Mouse (Mus musculus): Measurements from ENCODE around the gene Gabbr1. TPM values are rescaled to one million over a fixed set of nuclear protein-coding genes. Genes with fewer than 3 reads are reported as not detected.

Gabbr1 gene
- polyA plus RNA-seq, 1 experiment from 2014 or later, result 56.2 TPM

DNA sequence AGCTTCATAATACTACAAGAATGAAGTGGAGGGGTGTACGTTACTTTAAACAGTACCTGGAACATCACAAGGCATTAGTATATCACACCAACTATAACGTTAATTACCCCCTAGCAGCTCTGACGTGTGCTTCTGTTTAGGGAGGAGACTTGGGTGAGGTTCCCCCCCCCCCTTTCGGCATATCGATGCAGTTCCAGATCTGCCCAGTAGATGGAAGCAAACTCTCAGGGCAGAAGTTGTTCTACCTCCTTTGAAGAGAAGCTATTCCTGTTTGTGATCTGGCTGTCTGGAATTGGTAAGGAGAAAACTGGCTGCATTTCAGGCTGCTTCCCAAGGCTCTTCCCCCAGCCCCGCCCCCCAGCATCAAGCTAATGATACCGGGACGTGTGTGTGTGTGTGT, 37.6 kb downstream of the Gabbr1 start:
- peak; percentile 48 for ATAC-seq (ENCODE audit: low read depth)
- Histone ChIP-seq H3K9me3 (no peaks in the 10 kb centered on the region), H3K4me3 (no peak overlapping the region), H3K27ac (replicated peaks) (no peak overlapping the region), H3K4me1 (replicated peaks) (peaks cover 17% of the 10 kb centered on the region), H3K27me3 (no peaks in the 10 kb centered on the region), H3K4me2 (no peak overlapping the region), H3K36me3 (no peaks in the 10 kb centered on the region), H3K9ac (no peak overlapping the region)
- WGBS, result 5% methylated on average over 8 of the region's 8 CpGs

DNA sequence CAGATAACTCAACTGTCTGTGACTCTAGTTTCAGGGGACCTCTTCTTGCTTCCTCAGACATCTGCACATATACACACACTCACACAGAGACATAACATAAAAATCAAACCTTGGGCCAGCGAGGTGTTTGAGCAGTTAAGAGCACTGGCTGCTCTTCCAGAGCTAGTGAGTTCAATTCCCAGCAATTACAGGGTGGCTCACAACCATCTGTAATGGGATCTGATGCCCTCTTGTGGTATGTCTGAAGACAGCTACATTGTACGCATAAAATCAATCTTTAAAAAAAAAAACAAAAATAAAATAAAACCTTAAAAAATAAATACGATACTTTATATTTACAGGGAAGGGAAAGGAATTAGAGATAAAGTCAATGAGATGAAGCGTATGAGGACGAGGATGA, 38.9 kb downstream of the Gabbr1 start:
- no peaks in the 10 kb centered on the region for H3K36me3 ChIP-seq
- no peak overlapping the region for H3K4me3 ChIP-seq
- WGBS, result 69% methylated on average over 5 of the region's 5 CpGs
- no peaks in the 10 kb centered on the region for H3K9me3 ChIP-seq
- peaks cover 6% of the 10 kb centered on the region for H3K4me1 ChIP-seq (replicated peaks)
- no peak overlapping the region for H3K27ac ChIP-seq (replicated peaks)
- ATAC-seq (ENCODE audit: low read depth), result no peak
- no peak overlapping the region for H3K4me2 ChIP-seq
- H3K27me3 ChIP-seq, result no peaks in the 10 kb centered on the region
- no peak overlapping the region for H3K9ac ChIP-seq

DNA sequence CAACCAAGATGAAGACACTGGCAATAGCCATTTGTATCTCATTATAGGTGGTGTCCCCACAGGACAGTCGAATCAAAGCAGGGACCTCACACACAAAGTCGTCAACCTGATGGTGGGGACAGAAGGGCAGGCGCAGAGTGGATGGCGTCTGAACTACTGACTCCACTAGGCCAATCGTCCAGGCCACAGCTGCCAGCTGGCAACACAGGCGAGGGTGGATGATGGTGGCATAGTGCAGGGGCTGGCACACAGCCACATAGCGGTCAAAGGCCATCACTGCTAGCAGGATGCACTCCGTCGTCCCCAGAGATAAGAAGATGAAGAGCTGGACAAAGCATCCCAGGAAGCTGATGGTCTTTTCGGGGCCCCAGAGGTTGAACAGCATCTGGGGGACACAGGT, 39.8 kb downstream of the Gabbr1 start:
- no peaks in the 10 kb centered on the region for H3K4me1 ChIP-seq (replicated peaks)
- no peak overlapping the region for H3K4me2 ChIP-seq
- H3K9ac ChIP-seq, result no peak overlapping the region
- WGBS, result 82% methylated on average over 10 of the region's 10 CpGs
- H3K9me3 ChIP-seq, result no peaks in the 10 kb centered on the region
- H3K27me3 ChIP-seq, result no peaks in the 10 kb centered on the region
- H3K36me3 ChIP-seq, result no peaks in the 10 kb centered on the region
- H3K27ac ChIP-seq (replicated peaks), result no peak overlapping the region
- ATAC-seq (ENCODE audit: low read depth), result no peak
- H3K4me3 ChIP-seq, result no peak overlapping the region

DNA sequence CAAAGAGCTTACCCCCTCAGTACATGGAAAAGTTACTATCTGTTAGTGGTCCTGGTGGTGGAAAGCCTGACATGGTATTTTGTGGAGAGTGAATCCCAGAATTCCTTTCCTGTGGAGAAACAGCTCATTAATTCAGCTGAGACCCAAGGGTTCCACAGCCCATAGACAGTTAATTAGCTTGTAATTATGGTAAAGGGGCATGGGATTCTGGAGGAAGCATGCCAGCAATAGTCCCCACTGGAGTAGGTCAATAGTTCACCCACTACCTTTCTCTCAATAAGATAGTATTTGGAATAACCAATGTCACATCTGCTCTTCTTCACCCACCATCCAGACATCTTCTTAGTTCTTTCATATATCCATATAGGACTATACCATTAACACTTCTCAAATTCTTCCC, 42.6 kb downstream of the Gabbr1 start, which contains the start of gene Olfr90:
Olfr90 (minus strand) TSS at position 101 of the 400 bp plus-strand sequence.
- no peak for ATAC-seq (ENCODE audit: low read depth)
- Histone ChIP-seq H3K4me1 (replicated peaks) (no peaks in the 10 kb centered on the region), H3K9ac (no peak within 1 kb of the TSS), H3K27me3 (no peaks in the 10 kb centered on the region), H3K27ac (replicated peaks) (no peak within 1 kb of the TSS), H3K4me2 (no peak within 1 kb of the TSS), H3K36me3 (no peaks in the 10 kb centered on the region), H3K9me3 (no peaks in the 10 kb centered on the region), H3K4me3 (no peak within 1 kb of the TSS)

DNA sequence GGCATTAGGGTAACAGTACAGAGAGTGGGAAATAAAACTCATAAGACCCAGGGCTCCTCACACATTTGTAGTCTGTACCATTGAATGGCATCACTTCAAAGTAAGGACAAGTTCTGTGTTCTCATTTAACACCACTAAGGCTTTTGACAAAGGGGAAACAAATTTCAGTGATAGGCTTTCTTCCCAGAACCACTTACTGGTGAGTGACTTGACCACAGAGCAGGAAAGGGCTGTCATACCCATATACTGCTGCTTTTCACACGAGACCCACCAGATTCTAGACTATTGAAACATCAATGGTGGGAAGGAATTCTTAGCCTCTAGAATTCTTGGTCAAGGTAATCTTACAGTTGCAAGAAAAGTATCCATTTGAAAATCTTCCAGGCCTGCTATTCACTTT, 46.4 kb downstream of the Gabbr1 start:
- no peak overlapping the region for H3K27ac ChIP-seq (replicated peaks)
- H3K4me3 ChIP-seq, result no peak overlapping the region
- WGBS, result 84% methylated on average over 1 of the region's 1 CpGs

DNA sequence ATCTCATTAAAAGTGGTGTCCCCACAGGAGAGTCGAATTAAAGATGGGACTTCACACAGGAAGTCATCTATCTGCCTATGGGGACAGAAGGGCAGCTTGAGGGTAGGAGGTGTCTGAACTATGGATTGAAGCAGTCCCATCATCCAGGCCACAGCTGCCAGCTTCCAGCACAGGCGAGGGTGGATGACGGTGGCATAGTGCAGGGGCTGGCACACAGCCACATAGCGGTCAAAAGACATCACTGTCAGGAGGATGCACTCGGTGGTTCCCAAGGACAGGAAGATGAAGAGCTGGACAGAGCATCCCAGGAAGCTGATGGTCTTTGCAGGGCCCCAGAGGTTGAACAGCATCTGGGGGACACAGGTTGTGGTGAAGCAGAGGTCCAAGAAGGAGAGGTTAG, 47.5 kb downstream of the Gabbr1 start:
- Histone ChIP-seq H3K4me1 (replicated peaks) (no peaks in the 10 kb centered on the region), H3K4me2 (no peak overlapping the region), H3K36me3 (no peaks in the 10 kb centered on the region), H3K27ac (replicated peaks) (no peak overlapping the region), H3K9ac (no peak overlapping the region), H3K27me3 (no peaks in the 10 kb centered on the region), H3K4me3 (no peak overlapping the region), H3K9me3 (no peaks in the 10 kb centered on the region)
- no peak for ATAC-seq (ENCODE audit: low read depth)
- WGBS, result 85% methylated on average over 5 of the region's 5 CpGs

More for the DNA sequence above, 46.4 kb downstream of the Gabbr1 start:
- no peaks in the 10 kb centered on the region for H3K36me3 ChIP-seq
- no peak overlapping the region for H3K4me2 ChIP-seq
- H3K9me3 ChIP-seq, result no peaks in the 10 kb centered on the region
- ATAC-seq (ENCODE audit: low read depth), result no peak
- H3K4me1 ChIP-seq (replicated peaks), result no peaks in the 10 kb centered on the region
- no peak overlapping the region for H3K9ac ChIP-seq
- H3K27me3 ChIP-seq, result no peaks in the 10 kb centered on the region

DNA sequence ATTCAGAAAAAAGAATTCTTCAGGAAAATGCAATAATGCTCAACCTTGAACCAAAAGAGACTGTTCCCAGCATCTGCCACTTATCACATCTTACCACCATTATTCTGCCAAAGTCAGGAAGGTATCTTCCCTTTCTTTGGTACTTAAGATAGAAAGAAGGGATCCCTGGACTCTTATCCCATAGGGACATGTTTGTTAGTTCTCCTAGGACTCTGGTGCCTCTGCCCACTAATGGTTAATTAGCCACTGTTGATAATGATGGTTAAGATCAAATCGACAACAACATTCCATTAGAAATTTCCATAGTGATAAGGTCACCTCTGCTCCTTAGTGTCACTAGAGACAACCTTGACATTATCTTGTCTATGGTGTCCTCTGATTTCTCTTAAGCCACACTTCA, 52.4 kb downstream of the Gabbr1 start, which contains the start of gene Olfr91:
Olfr91 (minus strand) TSS at position 101 of the 400 bp plus-strand sequence.
- ATAC-seq (ENCODE audit: low read depth), result no peak
- no peaks in the 10 kb centered on the region for H3K36me3 ChIP-seq
- no peak within 1 kb of the TSS for H3K27ac ChIP-seq (replicated peaks)
- H3K9me3 ChIP-seq, result no peaks in the 10 kb centered on the region
- H3K4me1 ChIP-seq (replicated peaks), result no peaks in the 10 kb centered on the region
- H3K27me3 ChIP-seq, result no peaks in the 10 kb centered on the region
- H3K4me3 ChIP-seq, result no peak within 1 kb of the TSS
- WGBS, result 97% methylated on average over 1 of the region's 1 CpGs
- no peak within 1 kb of the TSS for H3K4me2 ChIP-seq
- no peak within 1 kb of the TSS for H3K9ac ChIP-seq

DNA sequence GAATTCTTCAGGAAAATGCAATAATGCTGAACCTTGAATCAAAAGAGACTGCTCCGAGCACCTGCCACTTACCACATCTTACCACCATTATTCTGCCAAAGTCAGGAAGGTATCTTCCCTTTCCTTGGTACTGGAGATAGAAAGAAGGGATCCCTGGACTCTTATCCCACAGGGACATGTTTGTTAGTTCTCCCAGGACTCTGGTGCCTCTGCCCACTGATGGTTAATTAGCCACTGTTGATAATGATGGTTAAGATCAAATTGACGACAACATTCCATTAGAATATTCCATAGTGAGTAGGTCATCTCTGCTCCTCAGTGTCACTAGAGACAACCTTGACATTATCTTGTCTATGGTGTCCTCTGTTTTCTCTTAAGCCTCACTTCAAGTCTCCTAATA, 74.2 kb downstream of the Gabbr1 start, which contains the start of gene Olfr92:
Olfr92 (minus strand) TSS at position 101 of the 400 bp plus-strand sequence.
- WGBS, result 94% methylated on average over 2 of the region's 2 CpGs
- Histone ChIP-seq H3K36me3 (no peaks in the 10 kb centered on the region), H3K9me3 (no peaks in the 10 kb centered on the region), H3K4me3 (no peak within 1 kb of the TSS), H3K27ac (replicated peaks) (no peak within 1 kb of the TSS), H3K27me3 (no peaks in the 10 kb centered on the region), H3K9ac (no peak within 1 kb of the TSS), H3K4me2 (no peak within 1 kb of the TSS), H3K4me1 (replicated peaks) (no peaks in the 10 kb centered on the region)
- ATAC-seq (ENCODE audit: low read depth), result no peak

Other genes starting within 250 kb of the Gabbr1 start
- not detected in 2 replicates for gene H2-M10.6, start 233.8 kb upstream of the Gabbr1 start, polyA plus RNA-seq (2015; fragmentation: Nextera tagmentation; extraction: Ambion mirVana)
- 48.0 and 48.2 TPM in 2 replicates for gene Trim26, start 208.8 kb upstream of the Gabbr1 start, polyA plus RNA-seq (2015; fragmentation: Nextera tagmentation; extraction: Ambion mirVana)
- 0.43 and 0.61 TPM in 2 replicates for gene Trim15, start 178.8 kb upstream of the Gabbr1 start, polyA plus RNA-seq (2015; fragmentation: Nextera tagmentation; extraction: Ambion mirVana)
- 1.3 and 1.6 TPM in 2 replicates for gene Trim10, start 176.4 kb upstream of the Gabbr1 start, polyA plus RNA-seq (2015; fragmentation: Nextera tagmentation; extraction: Ambion mirVana)
- gene Trim40, start 155.8 kb upstream of the Gabbr1 start, polyA plus RNA-seq (2015; fragmentation: Nextera tagmentation; extraction: Ambion mirVana), result not detected in 2 replicates
- not detected in 2 replicates for gene Trim31, start 147.8 kb upstream of the Gabbr1 start, polyA plus RNA-seq (2015; fragmentation: Nextera tagmentation; extraction: Ambion mirVana)
- 1.1 and 1.3 TPM in 2 replicates for gene Rnf39, start 103.0 kb upstream of the Gabbr1 start, polyA plus RNA-seq (2015; fragmentation: Nextera tagmentation; extraction: Ambion mirVana)
- 181 and 191 TPM in 2 replicates for gene Ppp1r11, start 94.2 kb upstream of the Gabbr1 start, polyA plus RNA-seq (2015; fragmentation: Nextera tagmentation; extraction: Ambion mirVana)
- 71.7 and 72.7 TPM in 2 replicates for gene Znrd1, start 87.4 kb upstream of the Gabbr1 start, polyA plus RNA-seq (2015; fragmentation: Nextera tagmentation; extraction: Ambion mirVana)
- gene Znrd1as, start 87.4 kb upstream of the Gabbr1 start, polyA plus RNA-seq (2015; fragmentation: Nextera tagmentation; extraction: Ambion mirVana), result 5.8 and 6.4 TPM in 2 replicates
- gene 2410137M14Rik, start 64.7 kb upstream of the Gabbr1 start, polyA plus RNA-seq (2015; fragmentation: Nextera tagmentation; extraction: Ambion mirVana), result 0.31 TPM in 1 of 2 replicates, not detected in the other
- gene H2-M5, start 56.4 kb upstream of the Gabbr1 start, polyA plus RNA-seq (2015; fragmentation: Nextera tagmentation; extraction: Ambion mirVana), result 1.6 and 2.3 TPM in 2 replicates
- gene Zfp57, start 44.8 kb upstream of the Gabbr1 start, polyA plus RNA-seq (2015; fragmentation: Nextera tagmentation; extraction: Ambion mirVana), result 241 and 262 TPM in 2 replicates
- 1.2 and 1.7 TPM in 2 replicates for gene Mog, start 22.6 kb upstream of the Gabbr1 start, polyA plus RNA-seq (2015; fragmentation: Nextera tagmentation; extraction: Ambion mirVana)
- gene Olfr90, start 42.5 kb downstream of the Gabbr1 start, polyA plus RNA-seq (2015; fragmentation: Nextera tagmentation; extraction: Ambion mirVana), result not detected in 2 replicates
- not detected in 2 replicates for gene Olfr91, start 52.3 kb downstream of the Gabbr1 start, polyA plus RNA-seq (2015; fragmentation: Nextera tagmentation; extraction: Ambion mirVana)
- not detected in 2 replicates for gene Olfr92, start 74.1 kb downstream of the Gabbr1 start, polyA plus RNA-seq (2015; fragmentation: Nextera tagmentation; extraction: Ambion mirVana)
- gene Olfr93, start 115.5 kb downstream of the Gabbr1 start, polyA plus RNA-seq (2015; fragmentation: Nextera tagmentation; extraction: Ambion mirVana), result not detected in 2 replicates
- gene Ubd, start 147.9 kb downstream of the Gabbr1 start, polyA plus RNA-seq (2015; fragmentation: Nextera tagmentation; extraction: Ambion mirVana), result not detected in 2 replicates
- not detected in 2 replicates for gene Olfr94, start 155.0 kb downstream of the Gabbr1 start, polyA plus RNA-seq (2015; fragmentation: Nextera tagmentation; extraction: Ambion mirVana)
- gene Olfr95, start 167.2 kb downstream of the Gabbr1 start, polyA plus RNA-seq (2015; fragmentation: Nextera tagmentation; extraction: Ambion mirVana), result not detected in 2 replicates
- gene Olfr96, start 174.2 kb downstream of the Gabbr1 start, polyA plus RNA-seq (2015; fragmentation: Nextera tagmentation; extraction: Ambion mirVana), result not detected in 2 replicates
- gene Olfr97, start 191.4 kb downstream of the Gabbr1 start, polyA plus RNA-seq (2015; fragmentation: Nextera tagmentation; extraction: Ambion mirVana), result not detected in 2 replicates
- not detected in 2 replicates for gene Olfr98, start 217.8 kb downstream of the Gabbr1 start, polyA plus RNA-seq (2015; fragmentation: Nextera tagmentation; extraction: Ambion mirVana)
- gene H2-M3, start 224.3 kb downstream of the Gabbr1 start, polyA plus RNA-seq (2015; fragmentation: Nextera tagmentation; extraction: Ambion mirVana), result 1.1 and 1.2 TPM in 2 replicates
- not detected in 2 replicates for gene Olfr99, start 237.5 kb downstream of the Gabbr1 start, polyA plus RNA-seq (2015; fragmentation: Nextera tagmentation; extraction: Ambion mirVana)

Data from neural tube, embryonic 13.5 days (tissue).